Mouse (Mus musculus): ENCODE results near the gene Myh7. TPM values are rescaled to one million over a fixed set of nuclear protein-coding genes. Genes with fewer than 3 reads are reported as not detected.
A peak's percentile ranks its signal among the peaks of the same experiment; 100 is the strongest.

The Myh7 gene
- total and polyA plus RNA-seq, 3 experiments = not detected

DNA sequence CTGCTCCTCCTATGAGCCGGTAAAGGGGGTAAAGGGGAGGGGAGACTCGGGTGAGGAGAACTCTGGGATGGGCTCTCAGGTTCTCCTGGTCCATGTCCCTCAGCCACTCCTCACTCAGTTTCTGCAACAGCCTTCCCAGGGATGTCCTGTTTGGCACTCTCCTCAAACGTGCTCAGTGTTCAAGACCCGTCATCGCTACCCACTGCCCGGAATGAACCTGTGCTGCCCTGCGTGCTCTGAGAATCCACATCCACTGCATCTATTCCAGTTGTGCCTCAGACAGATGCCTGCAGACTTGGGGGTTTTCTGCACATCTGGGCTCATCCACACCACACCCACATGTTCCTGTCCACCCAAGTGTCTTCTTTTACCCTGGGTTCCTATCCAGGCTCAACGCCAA is 51.9 kb downstream of the Myh7 start:
- DNase-seq = no peak

GRCm38 (mm10) chr14:54941024-54941978 is 53.1 kb downstream of the Myh7 start:
- no peak for DNase-seq

- no peak for DNase-seq
Observed at GRCm38 (mm10) chr14:54940176-54940530, 54.3 kb downstream of the Myh7 start.

DNA sequence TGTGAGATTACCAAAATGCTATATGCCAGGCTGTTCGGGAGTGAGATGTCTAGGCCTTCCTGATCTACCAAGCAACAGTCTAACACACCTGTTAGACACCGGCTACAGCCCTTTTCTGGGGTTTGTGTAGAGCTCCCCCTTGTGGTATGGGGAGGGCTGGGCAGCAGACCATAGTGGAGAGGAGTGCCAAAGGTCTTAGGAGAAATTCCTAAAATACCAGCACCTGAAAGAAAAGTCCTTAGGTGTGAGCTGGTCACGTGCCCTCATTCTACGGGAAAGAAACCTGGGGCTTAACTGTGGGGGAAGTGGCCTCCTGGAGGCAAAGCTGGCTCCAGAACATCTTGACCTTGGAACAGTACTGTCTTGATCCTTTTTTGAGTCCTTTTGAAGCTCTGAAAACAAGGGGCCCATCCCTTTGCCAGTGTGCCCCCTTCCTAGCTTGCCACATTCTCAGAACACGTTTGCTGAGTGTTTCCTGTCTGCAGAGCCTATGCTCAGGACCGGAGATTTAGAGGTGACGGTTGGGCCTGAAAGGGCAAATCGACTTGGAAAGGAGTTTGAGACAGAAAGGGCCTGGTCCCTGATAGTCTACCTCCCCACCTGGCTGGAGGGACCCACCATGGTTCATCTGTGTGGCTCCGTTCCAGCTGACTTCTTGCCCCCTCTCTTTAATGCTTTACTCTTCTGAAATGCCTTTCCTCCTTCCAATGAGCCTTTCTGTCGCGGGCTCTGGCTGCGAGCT is 54.8 kb downstream of the Myh7 start:
- peak; percentile 66 for DNase-seq

GRCm38 (mm10) chr14:54938431-54939219 is 55.8 kb downstream of the Myh7 start:
- no peak for DNase-seq

- DNase-seq = no peak
Observed at GRCm38 (mm10) chr14:54937361-54938182, 56.9 kb downstream of the Myh7 start.

DNA sequence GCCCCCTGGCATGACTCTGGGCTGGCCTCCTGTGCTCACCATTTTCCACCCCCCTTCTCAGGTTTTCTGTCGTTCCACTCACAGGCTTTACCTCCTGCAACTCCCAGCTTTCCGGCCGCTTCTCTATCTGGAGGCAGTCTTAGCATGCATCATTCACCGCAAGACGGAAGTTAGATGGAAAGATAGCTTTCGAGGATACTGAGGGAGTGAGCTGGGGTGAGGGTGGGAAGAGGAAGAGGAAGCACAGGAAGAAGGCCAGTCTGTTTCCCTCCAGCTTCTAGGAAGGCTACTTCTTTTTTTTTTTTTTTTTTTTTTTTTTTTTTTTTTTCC is 57.6 kb downstream of the Myh7 start:
- DNase-seq = no peak

DNA sequence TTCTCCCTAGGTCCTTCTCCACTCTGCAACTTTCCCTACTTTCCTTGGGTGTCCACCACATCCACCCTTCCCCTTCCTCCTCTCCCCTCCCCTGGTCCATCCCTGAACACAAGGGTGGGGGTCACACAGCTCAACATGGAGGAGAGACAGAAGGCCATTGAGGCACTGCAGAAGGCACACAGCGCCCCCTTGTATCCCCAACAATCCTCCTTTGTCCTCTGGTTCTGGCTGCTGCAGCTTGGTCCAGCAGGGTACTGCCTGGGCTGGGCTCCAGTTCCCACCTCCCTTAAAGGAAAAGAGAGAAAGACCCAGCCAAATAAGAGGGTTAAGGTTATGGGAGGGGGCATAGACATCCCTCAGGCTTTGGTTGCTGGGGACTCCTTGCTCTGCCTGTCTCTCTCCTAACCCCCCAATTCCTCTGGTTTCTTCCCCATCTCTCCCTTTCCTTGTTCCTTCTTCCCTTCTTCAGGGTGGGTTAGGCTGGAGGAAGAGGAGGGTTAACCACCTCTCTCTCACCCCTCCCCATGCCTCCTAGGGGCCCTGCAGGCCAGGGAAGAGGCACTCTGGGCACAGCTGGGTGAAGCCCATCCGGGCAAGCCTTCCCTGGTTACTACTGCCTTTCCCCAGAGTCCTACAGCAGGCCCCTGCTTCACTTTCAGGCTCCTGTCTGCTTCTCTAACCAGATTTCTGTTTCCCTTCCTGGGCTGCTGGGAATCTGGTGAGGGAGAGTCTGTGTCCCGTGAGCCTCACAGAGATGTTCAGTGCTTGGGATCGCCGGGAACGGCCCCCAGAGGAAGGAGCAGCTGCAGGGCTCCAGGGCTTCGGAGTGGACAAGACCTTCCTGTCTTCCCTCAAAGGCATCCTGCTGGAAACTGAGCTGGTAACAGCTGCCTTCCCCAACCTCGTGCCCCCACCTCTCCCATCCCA is 58.3 kb downstream of the Myh7 start, which contains the start of gene Cmtm5:
Cmtm5 (plus strand) TSS at position 358 of the 927 bp plus-strand sequence.
- DNase-seq = no peak

DNA sequence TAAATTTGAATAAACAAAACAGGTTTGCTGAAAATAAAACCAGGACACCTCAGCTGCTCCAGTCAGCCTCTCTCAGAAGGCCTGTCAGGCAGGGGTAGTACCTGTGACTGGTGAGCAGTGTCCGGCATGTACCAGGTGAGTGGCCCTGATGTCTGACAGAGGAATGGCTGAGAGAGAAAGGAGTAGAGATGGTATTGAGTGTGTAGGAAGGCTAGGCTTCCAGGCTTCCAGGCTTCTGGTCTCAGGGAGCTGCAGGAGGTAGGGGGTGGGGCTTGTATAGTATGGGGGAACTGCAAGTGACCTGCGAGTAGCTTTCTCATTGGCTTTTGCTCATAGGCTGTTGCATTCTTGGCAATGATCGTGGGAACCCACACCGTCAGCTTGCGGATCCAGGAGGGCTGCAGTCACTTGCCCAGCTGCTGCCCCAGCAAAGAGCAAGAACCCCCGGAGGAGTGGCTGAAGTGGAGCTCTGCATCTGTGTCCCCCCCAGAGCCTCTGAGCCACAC is 61.7 kb downstream of the Myh7 start, which contains the start of gene Il25:
Il25 (plus strand) TSS at position 51 of the 506 bp plus-strand sequence.
- no peak for DNase-seq

DNA sequence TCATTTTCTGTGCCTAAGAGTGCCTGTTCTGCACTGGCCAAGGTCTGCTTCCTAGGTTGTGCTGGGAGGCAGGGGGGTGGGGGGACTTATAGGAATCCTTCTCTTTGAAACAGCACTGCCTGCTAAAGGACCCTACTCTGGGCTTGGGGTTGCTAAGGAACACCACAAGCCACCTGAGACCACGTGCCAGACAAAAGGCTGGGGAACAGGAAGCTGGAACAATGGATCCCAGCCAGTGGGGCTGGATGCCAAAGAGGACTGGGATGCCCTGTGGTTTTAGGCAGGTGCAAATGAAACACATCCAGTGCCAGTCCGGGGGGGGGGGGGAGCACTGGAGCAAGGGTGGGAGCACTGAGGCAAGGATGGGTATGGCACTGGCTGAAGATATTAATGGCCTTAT is 64.0 kb downstream of the Myh7 start:
- DNase-seq = no peak

DNA sequence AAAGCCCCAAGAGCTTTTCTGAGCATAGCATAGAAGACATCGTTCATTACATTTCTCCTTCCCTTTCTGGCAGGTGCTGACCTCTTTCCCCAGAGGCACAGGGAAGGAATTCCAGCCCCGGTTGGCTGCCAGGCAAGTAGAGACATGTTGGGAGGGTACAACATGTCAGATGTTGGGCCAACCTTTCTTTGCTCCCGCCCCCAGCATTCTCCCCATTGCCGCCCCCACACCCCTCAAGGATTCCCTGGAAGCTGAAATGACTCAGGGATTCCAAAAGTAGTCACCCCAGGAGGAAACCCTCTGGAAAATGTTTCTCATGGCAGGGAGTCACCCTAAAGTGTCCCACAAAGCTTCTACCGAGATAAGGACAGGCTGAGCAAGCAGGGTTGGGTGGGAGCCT is 64.6 kb downstream of the Myh7 start:
- no peak for DNase-seq

- DNase-seq = no peak
Observed at GRCm38 (mm10) chr14:54927296-54927695, 67.1 kb downstream of the Myh7 start.

- peak; percentile 36 for DNase-seq
Observed at GRCm38 (mm10) chr14:54926401-54927158, 67.8 kb downstream of the Myh7 start.

DNA sequence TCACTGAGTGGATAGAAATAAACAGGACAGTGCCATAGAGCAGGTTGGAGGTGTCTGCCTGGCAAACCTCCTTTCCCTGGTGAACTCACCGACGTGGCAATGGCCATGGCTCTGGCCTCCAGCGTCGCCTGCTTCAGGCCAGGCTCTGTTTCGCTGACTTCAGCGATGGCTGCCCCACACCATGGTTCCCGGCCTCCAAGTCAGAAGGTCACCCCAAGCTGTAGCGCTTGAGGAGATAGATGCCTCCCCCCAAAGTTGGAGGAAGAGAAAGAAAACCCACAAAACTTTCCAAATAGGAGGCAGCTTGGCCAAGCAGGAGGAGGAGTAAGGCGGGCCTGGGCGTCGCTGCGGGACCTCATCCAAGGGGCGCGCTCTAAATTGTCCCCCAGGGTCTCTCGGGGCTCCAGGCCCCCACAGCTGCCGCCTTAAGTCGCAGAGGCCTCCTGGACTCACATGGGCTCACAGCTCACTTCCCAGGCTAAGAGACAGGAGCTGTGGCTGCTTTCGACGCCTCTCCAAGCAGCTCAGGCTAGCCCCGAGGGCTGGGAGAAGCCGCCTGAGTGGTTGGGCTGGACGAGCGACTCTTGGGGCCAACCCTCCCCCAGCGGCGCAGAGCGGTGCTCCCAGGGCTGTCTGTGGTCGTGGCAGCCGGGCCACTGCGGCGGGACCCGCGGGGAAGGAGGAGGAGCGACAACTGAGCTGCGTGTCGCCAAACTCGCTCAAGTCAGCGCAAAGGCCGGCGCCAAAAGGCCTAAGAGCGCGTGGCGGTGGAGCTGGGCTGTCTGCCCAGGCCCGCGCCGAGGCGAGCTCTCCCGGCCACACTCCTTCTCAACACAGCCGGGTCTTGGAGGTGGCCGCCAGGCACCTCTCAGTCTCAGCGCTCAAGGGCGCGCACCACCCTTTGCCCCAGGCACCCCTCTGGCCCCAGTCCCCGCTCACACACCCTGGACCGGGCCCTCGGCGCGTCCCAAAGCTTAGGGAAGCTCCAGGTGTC is 68.8 kb downstream of the Myh7 start, which contains the start of gene Efs:
Efs (minus strand) TSS at position 778 of the 994 bp plus-strand sequence.
- peak; percentile 53 for DNase-seq

DNA sequence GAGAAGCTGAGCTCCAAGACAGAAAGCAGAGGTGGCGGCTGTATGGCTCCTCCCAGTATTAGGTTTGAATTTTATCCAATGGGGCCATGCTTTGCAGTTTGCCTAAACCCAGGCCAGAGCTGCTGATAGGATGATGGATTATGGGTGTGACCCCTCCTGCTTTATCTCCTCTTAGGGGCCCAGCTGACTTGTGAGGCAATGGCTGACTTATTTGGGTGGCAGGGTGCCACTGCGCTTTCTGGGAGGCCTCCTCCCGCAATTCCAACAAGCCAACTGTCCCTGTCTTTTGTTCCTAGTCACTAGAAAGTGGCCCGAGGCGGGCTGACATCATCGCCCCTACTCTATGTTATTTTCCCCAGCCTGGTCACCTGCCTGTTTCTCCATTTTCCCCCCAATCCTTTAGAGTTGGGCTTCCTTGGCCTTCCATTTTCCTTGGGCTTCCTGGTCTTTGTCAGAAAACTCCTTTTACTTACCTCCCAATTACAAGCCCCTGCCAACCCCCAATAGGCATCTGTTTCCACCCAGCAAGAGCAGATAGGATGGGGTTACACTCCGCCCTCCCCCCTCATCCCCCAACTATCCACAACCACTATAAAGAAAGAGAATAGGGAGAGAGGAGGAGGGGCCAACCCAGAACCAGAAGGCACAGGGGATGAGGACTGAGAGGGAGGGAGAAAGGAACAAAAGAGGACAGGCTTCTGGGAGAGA is 69.6 kb downstream of the Myh7 start:
- peak; percentile 34 for DNase-seq
